Mouse (Mus musculus) intestine, embryonic 15.5 days (tissue): ENCODE results near the gene Ghitm. TPM values are rescaled to one million over a fixed set of nuclear protein-coding genes. Genes with fewer than 3 reads are reported as not detected.

ENCODE experiments used
- ATAC-seq: fragments of 200-750 bp; cut with Nextera tagmentation; 2 replicates; pipeline ENCODE4 v1.8.0; 2017; ENCODE audit warnings: moderate TSS enrichment, moderate library complexity
- H3K27ac ChIP-seq: fragments of 300-500 bp; sonication (generic); 2 replicates; pipeline ENCODE4 v1.5.1; 2015; ENCODE audit warnings: mild to moderate bottlenecking, inconsistent platforms
- H3K27me3 ChIP-seq: fragments of 300-500 bp; sonication (generic); replicated peaks from 2 replicates; pipeline ENCODE4 v1.6.1; 2015; ENCODE audit warnings: inconsistent platforms
- H3K36me3 ChIP-seq: fragments of 300-500 bp; sonication (generic); 2 replicates; pipeline ENCODE4 v1.6.1; 2015; ENCODE audit warnings: inconsistent platforms
- H3K4me1 ChIP-seq: fragments of 300-500 bp; sonication (generic); replicated peaks from 2 replicates; pipeline ENCODE4 v1.6.1; 2015; ENCODE audit warnings: inconsistent platforms
- H3K4me2 ChIP-seq: fragments of 300-500 bp; sonication (generic); replicated peaks from 2 replicates; pipeline ENCODE4 v1.6.1; 2015; ENCODE audit warnings: mild to moderate bottlenecking, inconsistent platforms
- H3K4me3 ChIP-seq: fragments of 300-500 bp; sonication (generic); replicated peaks from 2 replicates; pipeline ENCODE4 v1.5.1; 2015; ENCODE audit warnings: inconsistent platforms
- H3K9ac ChIP-seq: fragments of 300-500 bp; sonication (generic); 2 replicates; pipeline ENCODE4 v1.6.1; 2015; ENCODE audit warnings: inconsistent platforms
- H3K9me3 ChIP-seq: fragments of 300-500 bp; sonication (generic); 2 replicates; pipeline ENCODE4 v1.6.1; 2016; ENCODE audit warnings: inconsistent platforms
- WGBS: fragments of 180-500 bp; shearing (Covaris S2); methylation state at CpG from one replicate; pipeline ENCODE4 v1.1.7; 2015; 5-methylcytosine and 5-hydroxymethylcytosine counted together
- polyA plus RNA-seq: library from polyadenylated mRNA; unstranded; fragments of >200 nt; fragmentation: Nextera tagmentation; extraction: Ambion mirVana; gene quantifications from 2 replicates; pipeline ENCODE4 v1.2.1, GENCODE M21; 2015

The Ghitm gene
- polyA plus RNA-seq, 1 experiment from 2014 or later: 309 TPM

GRCm38 (mm10) chr14:37134304-37135126, 557 bp downstream of the Ghitm start:
- Histone ChIP-seq H3K4me3 (peak overlapping the region; percentile 89), H3K4me2 (peak overlapping the region; percentile 64), H3K9ac (peak overlapping the region; percentile 93), H3K9me3 (no peaks in the 10 kb centered on the region), H3K27me3 (no peaks in the 10 kb centered on the region), H3K27ac (peak overlapping the region; percentile 85), H3K4me1 (no peaks in the 10 kb centered on the region), H3K36me3 (peaks cover 6% of the 10 kb centered on the region; the same call in 1 of the 2 replicates)
- 2% methylated on average over 40 of the region's 40 CpGs for WGBS
- peak; percentile 46 for ATAC-seq

- no peak overlapping the region for H3K27ac ChIP-seq
- H3K9ac ChIP-seq: no peak overlapping the region
- no peaks in the 10 kb centered on the region for H3K27me3 ChIP-seq
- H3K36me3 ChIP-seq: peaks cover 19% of the 10 kb centered on the region
- no peaks in the 10 kb centered on the region for H3K9me3 ChIP-seq
- H3K4me3 ChIP-seq: no peak overlapping the region
- H3K4me2 ChIP-seq: no peak overlapping the region
- WGBS: 40% methylated on average over 4 of the region's 4 CpGs
- ATAC-seq: no peak
- no peaks in the 10 kb centered on the region for H3K4me1 ChIP-seq
Observed at GRCm38 (mm10) chr14:37127652-37128051, 7.4 kb downstream of the Ghitm start.

- 0 out of 2 replicates have a peak, but pooled peaks cover 3% of the 10 kb centered on the region for H3K36me3 ChIP-seq
- WGBS: 96% methylated on average over 4 of the region's 4 CpGs
- H3K4me3 ChIP-seq: no peak overlapping the region
Observed at GRCm38 (mm10) chr14:37119233-37119632, 15.8 kb downstream of the Ghitm start.

DNA sequence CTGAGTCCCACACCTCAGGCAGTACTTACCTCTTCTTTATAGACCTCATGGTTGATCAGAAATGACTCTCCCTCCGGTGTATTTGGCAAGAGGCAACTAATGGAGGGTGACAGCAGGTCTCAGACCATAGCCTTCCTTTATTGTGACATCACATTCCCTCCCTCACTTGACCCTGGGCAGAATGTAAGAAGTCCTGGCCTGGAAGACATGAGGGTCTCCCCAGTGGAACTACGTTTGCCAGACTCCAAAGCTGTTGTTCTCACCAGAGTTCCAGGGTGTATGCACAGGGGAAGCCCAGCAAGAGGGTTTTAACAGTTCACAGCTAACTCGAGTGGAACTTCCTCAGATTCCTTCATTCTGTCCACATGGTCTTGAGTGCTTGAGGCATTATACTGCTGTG, 21.1 kb downstream of the Ghitm start, which contains the start of gene 2610528A11Rik:
2610528A11Rik (minus strand) TSS at position 101 of the 400 bp plus-strand sequence.
- no peaks in the 10 kb centered on the region for H3K36me3 ChIP-seq
- ATAC-seq: no peak
- WGBS: 71% methylated on average over 3 of the region's 3 CpGs
- H3K9ac ChIP-seq: no peak within 1 kb of the TSS
- no peaks in the 10 kb centered on the region for H3K27me3 ChIP-seq
- no peaks in the 10 kb centered on the region for H3K9me3 ChIP-seq
- H3K4me3 ChIP-seq: no peak within 1 kb of the TSS
- no peaks in the 10 kb centered on the region for H3K4me1 ChIP-seq
- H3K4me2 ChIP-seq: no peak within 1 kb of the TSS
- no peak within 1 kb of the TSS for H3K27ac ChIP-seq

More at GRCm38 (mm10) chr14:37119233-37119632, 15.8 kb downstream of the Ghitm start:
- H3K4me2 ChIP-seq: no peak overlapping the region
- H3K4me1 ChIP-seq: no peaks in the 10 kb centered on the region
- H3K9me3 ChIP-seq: no peaks in the 10 kb centered on the region
- ATAC-seq: 0 out of 2 replicates have a peak, but pooled peaks have one; percentile 25
- H3K27me3 ChIP-seq: no peaks in the 10 kb centered on the region
- H3K27ac ChIP-seq: no peak overlapping the region
- no peak overlapping the region for H3K9ac ChIP-seq

- no peak overlapping the region for H3K27ac ChIP-seq
- H3K9ac ChIP-seq: no peak overlapping the region
- H3K36me3 ChIP-seq: no peaks in the 10 kb centered on the region
- ATAC-seq: no peak
- H3K4me3 ChIP-seq: no peak overlapping the region
- H3K27me3 ChIP-seq: no peaks in the 10 kb centered on the region
- no peak overlapping the region for H3K4me2 ChIP-seq
- H3K9me3 ChIP-seq: no peaks in the 10 kb centered on the region
- WGBS: 92% methylated on average over 7 of the region's 7 CpGs
- H3K4me1 ChIP-seq: no peaks in the 10 kb centered on the region
Observed at GRCm38 (mm10) chr14:37112931-37113330, 22.1 kb downstream of the Ghitm start.

DNA sequence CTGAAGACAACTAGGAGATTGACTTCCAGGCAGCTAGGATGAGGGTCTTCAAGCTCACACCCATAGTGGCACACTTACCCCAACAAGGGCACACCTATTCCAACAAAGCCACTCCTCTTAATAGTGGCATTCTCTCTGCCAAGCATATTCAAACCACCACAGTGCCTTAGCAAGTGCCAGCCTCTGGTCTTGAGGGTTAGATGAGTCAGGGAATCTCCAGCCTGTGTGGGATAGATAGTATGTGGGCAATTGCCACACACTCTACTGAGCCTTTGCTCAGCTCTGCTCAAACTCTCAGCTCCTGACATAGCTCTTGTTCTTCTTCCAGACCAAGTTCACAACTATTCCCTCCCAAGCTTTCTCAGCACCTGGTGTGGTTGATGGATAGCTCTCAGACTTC, 23.7 kb downstream of the Ghitm start:
- Histone ChIP-seq H3K9me3 (no peaks in the 10 kb centered on the region), H3K27me3 (no peaks in the 10 kb centered on the region), H3K4me3 (no peak overlapping the region), H3K9ac (no peak overlapping the region), H3K36me3 (no peaks in the 10 kb centered on the region), H3K4me1 (no peaks in the 10 kb centered on the region), H3K27ac (no peak overlapping the region), H3K4me2 (no peak overlapping the region)
- ATAC-seq: no peak

- Histone ChIP-seq H3K27ac (0 out of 2 replicates have a peak overlapping the region, but pooled peaks have one; percentile 38), H3K36me3 (no peaks in the 10 kb centered on the region), H3K27me3 (no peaks in the 10 kb centered on the region), H3K4me2 (no peak overlapping the region), H3K9ac (no peak overlapping the region), H3K4me3 (no peak overlapping the region), H3K9me3 (no peaks in the 10 kb centered on the region), H3K4me1 (no peaks in the 10 kb centered on the region)
- ATAC-seq: peak; percentile 6; the same call in 1 of the 2 replicates
- WGBS: 57% methylated on average over 2 of the region's 2 CpGs
Observed at GRCm38 (mm10) chr14:37110456-37110855, 24.6 kb downstream of the Ghitm start.

DNA sequence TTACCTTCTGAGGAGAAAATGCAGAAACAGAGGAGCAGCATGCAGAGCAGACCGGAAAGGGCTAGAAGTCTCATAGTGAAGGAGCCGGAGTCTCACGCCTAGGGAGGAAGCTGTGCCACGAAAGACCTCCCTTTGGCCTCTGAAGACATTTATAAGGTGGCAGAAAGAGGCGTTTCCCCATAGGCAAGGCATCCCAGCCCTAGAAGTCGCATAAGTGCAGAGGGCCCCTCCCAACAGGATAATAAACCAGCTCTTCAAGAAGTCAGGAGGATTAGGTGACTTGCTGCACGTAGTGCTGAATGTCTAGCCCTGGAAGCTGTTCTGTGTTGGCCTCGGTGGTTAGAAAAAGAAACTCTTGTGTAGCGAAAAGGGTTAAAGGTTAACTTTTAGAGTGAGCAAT, 25.1 kb downstream of the Ghitm start:
- H3K27ac ChIP-seq: 0 out of 2 replicates have a peak overlapping the region, but pooled peaks have one; percentile 38
- H3K4me1 ChIP-seq: no peaks in the 10 kb centered on the region
- no peaks in the 10 kb centered on the region for H3K27me3 ChIP-seq
- WGBS: 12% methylated on average over 9 of the region's 9 CpGs
- H3K9me3 ChIP-seq: no peaks in the 10 kb centered on the region
- ATAC-seq: peak; percentile 93
- H3K4me3 ChIP-seq: peak overlapping the region; percentile 10; the same call in 1 of the 2 replicates
- peak overlapping the region; percentile 33 for H3K4me2 ChIP-seq
- no peaks in the 10 kb centered on the region for H3K36me3 ChIP-seq
- no peak overlapping the region for H3K9ac ChIP-seq

- peak; percentile 60 for ATAC-seq
- Histone ChIP-seq H3K9ac (no peak overlapping the region), H3K4me2 (peak overlapping the region; percentile 33), H3K4me1 (no peaks in the 10 kb centered on the region), H3K27ac (no peak overlapping the region), H3K4me3 (peak overlapping the region; percentile 10; the same call in 1 of the 2 replicates), H3K27me3 (no peaks in the 10 kb centered on the region), H3K9me3 (no peaks in the 10 kb centered on the region), H3K36me3 (no peaks in the 10 kb centered on the region)
- 36% methylated on average over 8 of the region's 8 CpGs for WGBS
Observed at GRCm38 (mm10) chr14:37109460-37109859, 25.6 kb downstream of the Ghitm start.

- Histone ChIP-seq H3K27me3 (no peaks in the 10 kb centered on the region), H3K36me3 (no peaks in the 10 kb centered on the region), H3K4me2 (no peak overlapping the region), H3K9ac (no peak overlapping the region), H3K4me3 (no peak overlapping the region), H3K9me3 (no peaks in the 10 kb centered on the region), H3K4me1 (no peaks in the 10 kb centered on the region), H3K27ac (no peak overlapping the region)
- 29% methylated on average over 7 of the region's 7 CpGs for WGBS
- no peak for ATAC-seq
Observed at GRCm38 (mm10) chr14:37105846-37106245, 29.2 kb downstream of the Ghitm start.

- Histone ChIP-seq H3K4me2 (no peak overlapping the region), H3K27ac (no peak overlapping the region), H3K27me3 (no peaks in the 10 kb centered on the region), H3K9ac (no peak overlapping the region), H3K4me3 (no peak overlapping the region), H3K36me3 (no peaks in the 10 kb centered on the region), H3K9me3 (no peaks in the 10 kb centered on the region), H3K4me1 (no peaks in the 10 kb centered on the region)
- WGBS: 45% methylated on average over 5 of the region's 5 CpGs
- no peak for ATAC-seq
Observed at GRCm38 (mm10) chr14:37104747-37105146, 30.3 kb downstream of the Ghitm start.

GRCm38 (mm10) chr14:37102484-37102883, 32.6 kb downstream of the Ghitm start:
- no peak overlapping the region for H3K9ac ChIP-seq
- no peak overlapping the region for H3K4me3 ChIP-seq
- no peaks in the 10 kb centered on the region for H3K4me1 ChIP-seq
- H3K27me3 ChIP-seq: 0 out of 2 replicates have a peak, but pooled peaks cover 9% of the 10 kb centered on the region
- 89% methylated on average over 3 of the region's 3 CpGs for WGBS
- no peak for ATAC-seq
- H3K36me3 ChIP-seq: no peaks in the 10 kb centered on the region
- no peaks in the 10 kb centered on the region for H3K9me3 ChIP-seq
- H3K27ac ChIP-seq: no peak overlapping the region
- no peak overlapping the region for H3K4me2 ChIP-seq
